In genomic region chr1:137963656-137964055, GRCm38 (mm10) we compare ENCODE assay signal across 15 mouse cellular contexts.
"Had no signal": no experiment of that assay in that cellular context is flagged by ENCODE, and none has a peak within 500 bp of the region (broad histone marks: within the 10 kb centered on the region; RNA-seq: fewer than 3 reads in every experiment).

No protein-coding gene starts in this region.

- H3K27me3 ChIP-seq: liver, embryonic 15.5 days; neural tube, embryonic 15.5 days had no signal

- H3K4me3 ChIP-seq: layer of hippocampus, adult 2 months; limb, embryonic 10.5 days; liver, embryonic 15.5 days; neural tube, embryonic 15.5 days had no signal

- ATAC-seq: lung, postnatal 0 days had no signal

- H3K9me3 ChIP-seq: limb, embryonic 10.5 days; liver, embryonic 15.5 days; neural tube, embryonic 15.5 days had no signal

- DNase-seq: kidney, adult 11 months; kidney, adult 9 months; kidney, postnatal 4 days; lung, adult 2 months; lung, postnatal 36 days; right cerebral cortex, adult 18-20 months; right cerebral cortex, postnatal 25 days; thymus, postnatal 4 days had no signal

- H3K9ac ChIP-seq: liver, embryonic 15.5 days; neural tube, embryonic 15.5 days had no signal

- H3K36me3 ChIP-seq: liver, embryonic 15.5 days had no signal

- H3K4me1 ChIP-seq: limb, embryonic 10.5 days; liver, embryonic 15.5 days had no signal

- H3K27ac ChIP-seq: kidney, postnatal 0 days; layer of hippocampus, adult 2 months; limb, embryonic 10.5 days; liver, embryonic 15.5 days; neural tube, embryonic 15.5 days had no signal

- H3K4me2 ChIP-seq: liver, embryonic 11.5 days; liver, embryonic 15.5 days; neural tube, embryonic 15.5 days had no signal
